Mouse (Mus musculus) B cell, adult 2 months (primary cell): ENCODE data around the gene Baz1b.
A peak's percentile ranks its signal among the peaks of the same experiment; 100 is the strongest.

Experiments
- DNase-seq, 2 experiments: peaks; one replicate each; pipeline ENCODE4 v3.0.0; 2022

The Baz1b gene

DNA sequence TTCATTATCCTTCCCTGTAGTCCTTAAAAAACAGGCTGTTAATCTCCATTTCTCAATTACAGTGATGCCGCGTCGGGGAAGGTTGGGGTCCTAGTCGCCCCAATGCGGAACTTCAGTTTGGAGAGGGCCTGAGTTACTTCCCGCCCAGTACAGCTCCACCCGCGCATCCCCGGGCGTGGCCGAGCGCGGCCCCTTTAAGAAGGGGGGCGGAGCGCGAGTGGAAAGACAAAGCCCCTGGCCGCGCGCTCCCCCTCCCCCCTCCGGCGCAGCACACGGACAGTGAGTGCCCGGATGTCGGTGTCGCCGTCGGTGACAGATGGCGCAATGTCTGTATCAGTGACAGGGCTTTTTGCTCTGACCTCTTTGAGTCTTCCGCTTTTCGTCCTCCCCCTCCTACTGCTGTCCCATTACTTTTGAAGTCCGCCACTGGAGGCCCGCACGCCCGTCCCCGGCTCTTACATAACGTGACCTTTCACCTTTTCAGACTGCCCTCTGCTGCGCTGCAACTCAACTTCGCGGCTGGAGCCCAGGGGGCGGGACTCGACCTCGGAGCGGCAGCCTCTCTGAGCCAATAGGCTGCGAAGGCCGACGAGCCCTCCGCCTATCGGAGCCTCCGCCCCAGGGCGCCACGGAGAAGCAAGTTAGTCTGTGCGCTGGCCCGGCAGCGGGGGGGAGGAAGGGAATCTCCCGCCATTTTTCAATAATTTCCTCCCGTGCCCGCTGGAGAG lies at the start of gene Baz1b:
Baz1b (plus strand) TSS at position 644 of the 728 bp plus-strand sequence.
- peak; percentile 95 to 96 for DNase-seq

DNA sequence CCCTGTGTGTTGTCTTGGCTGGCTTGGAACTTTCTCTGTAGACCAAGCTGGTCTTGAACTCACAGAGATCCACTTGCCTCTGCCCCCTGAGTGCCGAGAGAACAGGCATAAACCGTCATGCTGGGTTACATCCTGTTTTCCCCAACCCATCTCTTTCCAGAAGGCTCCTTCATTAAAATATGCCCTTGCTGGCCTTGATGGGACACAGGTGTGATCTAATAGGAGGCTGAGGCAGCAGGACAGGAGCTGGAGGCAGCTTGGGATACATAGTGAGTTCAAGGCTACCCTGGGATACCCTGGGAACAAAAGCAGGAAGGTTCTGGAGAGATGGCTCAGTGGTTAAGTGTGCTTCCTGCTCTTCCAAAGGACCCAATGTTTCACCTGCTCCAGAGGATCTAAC lies 47.2 kb upstream of the Baz1b start:
- no peak for DNase-seq

DNA sequence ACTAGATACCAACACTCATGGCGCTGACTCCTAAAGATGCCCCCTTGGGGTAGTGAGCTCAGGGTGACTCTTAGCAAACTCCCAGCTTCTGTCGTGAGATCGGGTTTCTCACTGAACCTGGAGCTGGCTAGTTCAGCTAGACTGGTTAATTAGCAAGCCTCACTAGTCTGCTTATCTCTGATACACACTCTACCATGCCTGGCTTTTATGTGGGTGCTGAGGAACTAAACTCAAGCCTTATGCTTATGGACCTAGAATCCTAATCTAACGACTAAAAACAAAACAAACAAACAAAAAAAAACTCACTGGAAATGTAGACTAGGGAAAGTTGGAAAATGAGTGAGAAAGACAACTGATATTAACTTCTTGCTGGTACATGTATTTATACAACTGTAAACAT lies 42.6 kb upstream of the Baz1b start:
- DNase-seq = no peak

DNA sequence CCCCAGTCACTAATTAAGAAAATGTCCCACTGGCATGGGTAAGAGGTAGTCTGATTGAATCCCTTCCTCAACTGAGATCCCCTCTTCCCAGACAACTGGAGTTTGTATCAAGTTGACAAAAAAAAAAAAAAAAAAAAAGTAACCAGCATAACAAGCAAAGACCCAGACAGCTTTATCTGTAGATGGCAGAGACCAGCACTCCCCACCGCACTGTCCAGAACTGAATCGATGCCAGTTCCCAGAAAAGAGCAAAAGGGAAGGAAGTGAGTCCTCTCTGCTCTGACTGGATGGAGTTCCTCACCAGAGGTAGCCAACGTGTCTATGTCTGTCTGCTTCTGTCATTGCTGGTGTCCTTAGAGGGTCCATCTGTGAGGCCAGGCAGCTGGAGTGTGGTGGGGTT lies 41.5 kb upstream of the Baz1b start:
- no peak for DNase-seq

DNA sequence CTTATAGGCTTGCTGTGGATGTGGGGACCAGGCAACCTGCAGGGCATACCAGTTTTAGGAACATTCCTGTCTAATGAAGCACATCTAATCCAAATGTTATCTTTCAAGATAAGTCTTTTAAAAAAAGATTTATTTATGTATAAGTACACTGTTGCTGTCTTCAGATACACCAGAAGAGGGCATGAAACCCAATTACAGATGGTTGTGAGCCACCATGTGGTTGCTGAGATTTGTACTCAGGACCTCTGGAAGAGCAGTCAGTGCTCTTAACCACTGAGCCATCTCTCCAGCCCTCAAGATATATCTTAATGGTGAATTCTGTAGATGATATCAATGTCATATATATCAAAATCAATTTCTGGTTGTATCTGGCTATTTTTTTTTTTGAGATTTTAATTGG lies 41.1 kb upstream of the Baz1b start:
- no peak for DNase-seq

DNA sequence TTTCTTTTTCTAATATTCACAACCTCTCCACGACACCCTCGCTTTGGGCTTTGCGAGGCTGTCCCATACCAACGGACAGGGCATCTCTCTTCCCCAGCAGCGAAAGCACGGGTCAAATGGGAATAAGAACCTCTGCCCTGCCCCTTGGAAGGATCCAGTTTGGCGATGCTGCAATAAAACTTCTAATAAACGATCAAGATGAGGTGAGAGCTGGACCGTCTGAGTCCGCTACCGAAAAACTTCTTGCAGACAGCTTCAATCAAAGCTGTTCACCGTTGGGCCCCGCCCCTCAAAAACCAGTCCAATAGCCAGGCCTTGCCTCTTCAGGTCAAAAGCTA lies 38.4 kb upstream of the Baz1b start:
- DNase-seq = no peak

DNA sequence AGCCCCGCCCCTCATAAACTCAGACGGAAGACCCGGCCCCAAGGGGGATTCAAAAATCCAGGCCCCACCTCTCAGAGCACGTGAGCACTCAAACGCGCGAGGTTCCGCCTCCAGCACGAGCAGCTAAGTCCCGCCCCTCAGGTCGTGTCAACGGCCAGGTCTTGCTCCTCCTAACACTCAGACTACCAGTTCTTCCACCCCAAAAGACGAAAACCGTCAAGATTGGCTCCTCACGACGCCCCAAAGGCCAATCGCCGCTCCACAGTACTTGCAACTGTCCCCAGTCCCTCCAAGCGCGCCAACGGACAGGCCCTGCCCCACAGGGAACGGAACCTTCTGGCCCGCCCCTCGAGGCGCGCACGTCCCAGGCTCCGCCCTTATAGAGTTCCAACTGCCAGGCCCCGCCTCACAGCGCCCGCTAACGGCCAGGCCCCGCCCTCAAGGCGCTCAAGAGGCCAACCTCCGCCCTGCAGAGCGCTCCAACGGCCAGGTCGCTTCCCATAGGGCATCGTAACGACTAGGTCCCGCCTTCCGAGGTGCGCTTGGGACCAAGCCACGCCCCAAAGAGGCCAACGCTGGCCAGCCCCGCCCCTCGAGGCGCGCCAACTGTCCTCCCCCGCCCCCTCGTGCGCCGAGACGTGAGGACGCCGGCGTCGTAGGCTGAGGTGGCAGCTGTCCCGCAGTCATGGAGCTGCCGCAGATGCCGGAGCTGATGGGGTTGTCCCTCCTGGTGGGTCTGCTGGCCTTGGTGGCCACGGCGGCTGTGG lies 37.8 kb upstream of the Baz1b start, which contains the start of gene Tbl2:
Tbl2 (plus strand) TSS at position 605 of the 767 bp plus-strand sequence.
- peak; percentile 99 for DNase-seq

DNA sequence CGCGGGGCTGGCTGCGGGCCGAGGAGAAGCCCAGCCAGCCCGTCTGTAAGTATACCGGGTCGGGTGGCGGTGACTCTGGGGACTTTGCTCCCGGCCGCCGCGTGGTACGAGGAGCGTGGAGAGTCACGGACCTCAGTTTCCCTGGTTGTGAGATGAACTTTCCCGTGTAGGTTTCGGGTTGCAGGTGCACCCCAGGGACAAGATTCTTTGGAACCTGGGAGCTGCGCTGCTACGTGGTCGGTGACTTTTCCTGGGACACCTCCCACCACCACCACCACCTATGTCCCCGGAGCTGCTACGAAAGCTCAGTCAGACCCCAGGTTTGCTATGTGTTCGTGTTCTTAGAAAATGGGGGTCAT lies 37.3 kb upstream of the Baz1b start:
- DNase-seq = no peak

DNA sequence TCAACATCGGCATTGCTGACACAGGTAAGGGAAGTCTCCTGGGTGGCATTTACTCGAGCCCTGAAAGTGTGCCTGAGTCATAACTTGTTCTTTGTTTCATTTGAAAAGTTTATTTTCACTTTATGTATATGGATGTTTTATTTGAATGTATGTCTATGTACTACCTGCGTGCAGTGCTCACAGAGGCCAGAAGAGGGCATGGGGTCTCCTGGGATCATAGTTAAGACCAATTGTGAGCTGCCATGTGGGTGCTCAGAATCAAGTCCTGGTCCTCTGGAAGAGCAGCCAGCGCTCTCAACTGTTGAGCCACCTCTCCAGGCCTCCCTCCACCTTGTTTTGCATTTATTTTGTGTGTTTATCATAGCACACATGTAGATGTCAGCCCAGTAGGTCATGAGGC lies 30.6 kb upstream of the Baz1b start:
- DNase-seq = peak in 1 of 2 experiments; percentile 28

DNA sequence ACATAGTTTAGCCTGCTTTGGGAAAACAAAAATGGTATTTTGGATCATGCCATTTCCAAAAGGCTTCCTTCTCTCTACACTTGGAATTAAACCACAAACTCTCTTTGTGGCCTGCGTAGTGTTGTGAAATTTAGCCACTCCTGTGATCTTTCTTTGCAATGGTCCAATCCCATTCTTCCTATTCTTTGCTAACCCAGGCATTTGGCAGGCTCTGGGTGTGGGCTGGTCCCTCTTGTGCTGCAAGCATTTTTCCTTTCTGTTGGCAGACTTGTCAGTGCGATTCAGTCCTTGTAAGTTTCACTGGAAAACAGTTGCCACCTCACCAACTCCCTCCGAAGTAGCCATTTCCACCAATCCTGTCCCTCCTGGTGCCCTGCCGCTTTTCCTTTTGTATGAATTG lies 25.8 kb upstream of the Baz1b start:
- no peak for DNase-seq

DNA sequence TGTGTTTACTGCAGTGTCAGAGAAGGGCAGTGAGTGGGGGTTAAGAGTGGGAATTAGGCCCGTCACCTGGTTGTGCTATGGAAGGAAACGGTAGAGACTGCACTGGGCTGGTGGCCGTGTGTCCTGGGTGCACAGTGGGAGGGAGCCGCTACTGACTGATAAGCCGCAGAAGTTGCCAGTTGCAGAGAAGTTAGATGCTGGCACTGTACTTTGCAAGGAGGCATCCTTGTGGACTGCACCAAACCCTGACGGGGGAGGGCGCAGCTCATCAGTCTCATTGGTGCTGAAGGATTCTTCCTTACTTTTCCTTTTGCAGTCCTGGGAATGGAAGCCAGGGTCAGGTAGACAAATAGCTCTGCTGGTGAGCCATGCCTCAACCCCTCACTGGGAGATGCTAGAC lies 25.4 kb upstream of the Baz1b start:
- DNase-seq = no peak

DNA sequence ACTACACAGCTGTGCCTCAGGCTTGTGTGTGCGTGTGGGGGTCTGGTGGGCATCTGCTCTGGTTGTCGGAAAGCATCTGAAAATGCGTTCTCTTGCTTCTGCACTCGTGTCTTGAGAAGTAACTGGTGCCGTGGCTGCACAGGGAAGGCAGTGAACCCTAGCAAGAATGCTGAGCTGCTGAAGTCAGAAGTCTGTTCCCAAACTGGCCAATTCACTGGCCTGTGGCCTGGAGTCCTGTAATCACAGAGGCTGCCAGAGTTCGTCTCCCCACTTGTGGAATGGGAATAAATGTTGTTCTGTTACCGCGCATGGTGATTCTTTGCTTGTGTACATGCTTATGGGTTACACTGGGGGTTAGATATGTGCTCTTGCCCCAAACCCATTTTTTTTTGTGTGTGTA lies 24.7 kb upstream of the Baz1b start:
- no peak for DNase-seq

DNA sequence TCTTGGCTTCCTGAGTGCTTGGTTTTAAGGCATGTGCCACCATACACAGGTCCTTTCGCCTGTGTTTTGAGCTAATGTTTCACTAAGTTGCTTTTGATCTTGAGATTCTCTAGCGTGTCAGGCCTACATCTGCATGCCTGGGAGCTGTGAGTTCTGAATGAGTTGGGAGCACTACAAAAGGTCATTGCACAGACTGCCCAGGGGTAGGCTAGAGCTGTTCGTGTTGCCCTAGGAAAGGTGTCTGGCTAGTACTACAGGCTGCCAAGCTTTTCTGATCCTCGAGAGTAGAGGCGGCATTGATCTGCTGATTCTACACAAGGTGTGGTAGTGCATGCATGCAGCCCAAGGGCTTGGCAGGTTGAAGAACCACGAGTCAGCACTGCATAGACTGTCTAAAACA lies 24.2 kb upstream of the Baz1b start:
- DNase-seq = no peak

DNA sequence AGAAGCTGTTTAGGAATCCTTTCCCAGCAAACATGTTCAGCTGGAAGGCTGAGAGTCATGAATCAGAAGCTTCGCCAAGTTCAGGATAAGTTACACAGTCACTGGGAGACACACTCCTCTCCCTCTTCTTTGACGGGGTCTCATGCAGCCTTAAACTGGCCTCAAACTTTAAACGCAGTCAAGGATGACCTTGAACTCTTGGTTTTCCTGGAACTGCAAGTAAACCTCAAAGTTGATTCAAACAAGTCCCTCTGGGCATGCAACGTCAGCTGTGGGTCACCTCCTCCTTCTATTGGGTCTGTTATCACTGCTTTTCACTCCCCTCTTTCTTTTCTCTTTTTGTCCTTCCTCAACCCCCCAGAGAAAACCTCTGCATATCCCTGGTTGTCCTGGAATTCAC lies 20.2 kb upstream of the Baz1b start:
- DNase-seq = no peak

DNA sequence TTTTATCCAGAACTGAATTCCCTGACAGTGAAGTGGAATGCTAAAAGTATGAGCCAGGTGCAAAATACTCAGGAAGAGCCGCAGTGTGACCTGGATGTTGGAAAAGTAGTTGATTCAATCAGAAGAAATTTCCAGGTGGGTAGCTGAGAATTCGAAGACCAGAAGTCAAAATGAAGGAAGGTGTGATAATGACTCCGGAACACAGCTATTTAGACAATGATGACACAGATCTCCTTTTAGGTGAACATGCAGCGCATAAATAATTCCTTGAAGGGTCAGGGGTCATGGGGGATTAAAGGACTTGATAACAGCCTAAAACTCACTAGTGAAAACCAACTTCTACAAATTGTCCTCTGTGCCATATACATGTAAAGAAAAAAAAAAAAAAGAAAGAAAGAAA lies 19.6 kb upstream of the Baz1b start:
- DNase-seq = no peak

DNA sequence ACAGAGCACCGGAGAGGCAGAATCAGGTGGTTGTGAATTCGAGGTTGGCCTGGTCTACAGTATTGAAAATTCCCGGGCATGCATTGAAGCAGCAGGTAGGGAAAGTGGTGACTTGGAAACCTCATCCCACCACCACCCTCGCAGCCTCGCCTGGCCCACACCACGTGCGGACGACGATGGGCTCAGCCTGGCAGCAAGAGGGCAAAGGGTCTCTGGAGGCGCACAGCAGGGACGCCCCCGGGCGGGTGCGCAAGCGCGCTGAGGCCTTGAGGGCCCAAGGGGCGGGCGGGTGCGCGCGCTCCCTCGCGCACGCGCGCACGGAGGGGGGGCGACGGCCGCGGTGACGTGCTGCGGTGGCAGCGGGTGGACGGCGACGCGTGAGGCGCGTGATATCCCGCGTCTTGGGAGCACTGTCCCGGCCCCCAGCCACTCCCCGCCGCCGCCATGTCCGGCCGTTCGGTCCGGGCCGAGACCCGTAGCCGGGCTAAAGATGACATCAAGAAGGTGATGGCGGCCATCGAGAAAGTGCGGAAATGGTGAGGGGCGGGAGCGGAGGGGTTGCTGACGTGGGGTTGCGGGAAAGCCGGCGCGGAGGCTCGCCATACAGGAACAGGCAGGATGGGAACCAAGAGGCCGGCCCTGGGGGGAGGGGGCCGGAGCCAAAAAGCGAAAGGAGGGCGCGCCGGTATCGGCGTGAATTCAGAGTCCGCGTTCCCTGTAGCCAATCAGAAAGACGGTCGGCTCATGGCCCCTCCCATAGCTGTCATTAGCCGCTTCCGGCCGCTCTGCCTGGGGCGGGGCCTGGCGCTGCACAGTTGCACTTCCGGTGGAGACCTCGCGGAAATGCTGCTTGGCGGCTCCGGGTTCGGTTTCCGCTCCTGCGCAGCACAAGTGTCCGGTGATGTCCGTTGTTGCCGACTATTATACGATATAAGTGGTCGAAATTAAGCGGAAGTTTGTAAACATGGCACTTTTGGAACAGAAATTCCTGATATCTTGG lies 18.7 kb upstream of the Baz1b start, which contains the start of gene Bcl7b:
Bcl7b (plus strand) TSS at position 221 of the 1,000 bp plus-strand sequence.
- DNase-seq = peak; percentile 96

DNA sequence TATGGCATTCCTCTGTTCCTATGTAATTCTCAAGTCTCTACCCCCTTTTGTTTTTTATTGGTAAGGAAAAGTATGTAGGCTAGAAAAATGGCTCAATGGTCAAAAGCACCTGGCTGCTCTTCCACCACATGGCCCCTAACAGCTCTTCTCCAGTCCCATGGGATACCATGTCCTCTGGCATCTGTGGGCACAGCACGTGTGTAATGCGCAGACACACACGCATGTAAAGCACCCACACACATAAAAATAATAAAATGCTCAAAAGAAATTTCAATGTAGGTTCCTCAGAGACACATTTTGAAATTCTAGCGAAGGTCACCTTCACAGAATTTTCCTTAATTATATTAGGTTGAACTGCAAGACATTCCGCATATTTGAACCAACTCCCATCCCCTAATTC lies 17.6 kb upstream of the Baz1b start:
- DNase-seq = no peak

DNA sequence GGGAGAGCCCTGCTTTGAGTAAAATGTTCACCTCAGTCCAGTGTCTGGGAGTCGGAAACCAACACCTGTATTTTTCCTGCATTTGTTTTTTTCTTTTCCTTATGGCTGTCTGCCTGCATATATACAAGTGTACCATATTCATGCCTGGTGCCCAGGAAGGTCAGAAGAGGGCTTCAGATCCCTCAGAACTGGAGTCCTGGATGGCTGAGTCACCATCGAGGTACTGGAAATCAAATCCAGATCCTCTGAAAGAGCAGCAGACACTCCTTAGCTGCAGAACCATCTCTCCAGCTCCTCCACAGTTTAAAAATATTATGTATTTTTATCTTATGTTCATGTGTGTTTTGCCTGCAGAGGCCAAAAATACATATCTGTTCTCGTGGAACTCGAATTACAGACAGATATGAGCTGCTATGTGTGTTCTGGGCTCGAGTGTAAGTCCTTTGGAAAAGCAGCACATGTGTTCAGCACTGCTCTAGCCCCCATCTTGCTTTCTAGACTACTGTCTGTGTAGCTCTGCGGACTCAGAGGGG lies 15.3 kb upstream of the Baz1b start:
- DNase-seq = no peak

DNA sequence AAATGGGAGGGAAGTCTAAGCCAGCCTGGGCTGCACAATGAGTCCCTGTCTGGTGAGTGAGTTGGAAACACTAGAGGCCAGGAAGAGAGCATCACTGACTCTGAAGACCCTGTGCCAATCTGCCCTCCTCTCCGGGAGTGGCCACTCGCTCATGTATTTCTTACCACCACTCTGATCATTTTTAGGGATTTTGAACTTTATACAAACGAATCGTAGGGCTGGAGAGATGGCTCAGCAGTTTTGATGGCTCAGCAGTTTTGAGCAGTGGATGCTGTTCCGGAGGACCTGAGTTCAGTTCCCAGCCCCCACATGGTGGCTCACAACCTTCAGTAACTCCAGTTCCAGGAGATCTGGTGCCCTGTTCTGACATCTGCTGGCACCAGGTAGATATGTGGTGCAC lies 14.1 kb upstream of the Baz1b start:
- DNase-seq = no peak

DNA sequence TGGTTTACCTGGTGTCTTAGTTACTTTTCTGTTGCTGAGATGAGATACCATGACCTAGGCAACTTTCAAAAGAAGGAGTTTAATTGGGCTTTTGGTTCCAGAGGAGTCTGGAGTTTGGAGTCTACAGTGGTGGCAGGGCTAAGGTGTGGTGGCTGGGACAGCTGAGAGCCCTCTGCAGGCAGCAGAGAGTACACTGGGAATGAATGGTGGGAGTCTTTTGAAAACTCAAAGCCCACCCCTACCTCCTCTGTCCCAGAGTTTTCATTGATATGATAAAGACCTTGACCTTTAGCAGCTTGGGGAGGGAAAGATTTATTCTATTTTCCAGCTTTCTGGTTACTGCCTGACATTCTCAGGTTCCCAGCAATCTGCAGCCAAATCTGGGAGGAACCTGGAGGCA lies 12.0 kb upstream of the Baz1b start:
- DNase-seq = no peak

DNA sequence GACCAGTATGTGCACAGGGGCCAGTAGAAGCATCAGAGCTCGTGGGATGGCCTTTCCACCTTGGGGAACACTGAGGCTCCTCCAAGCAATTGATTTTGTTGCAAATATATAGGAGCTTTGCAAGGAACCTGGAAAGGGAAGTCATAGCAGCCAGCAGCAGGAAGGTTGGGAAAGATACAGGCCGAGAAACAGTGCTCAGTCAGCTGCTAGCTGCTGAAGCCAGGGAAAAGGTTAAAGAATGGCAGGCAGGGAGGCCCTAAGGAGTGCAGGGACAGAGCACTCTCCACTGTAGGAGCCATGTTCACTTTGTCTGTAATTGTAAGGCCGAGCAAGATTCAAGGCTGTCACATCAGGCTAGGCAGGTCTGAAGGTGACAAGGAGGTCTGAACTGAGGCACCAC lies 8.5 kb upstream of the Baz1b start:
- DNase-seq = no peak

DNA sequence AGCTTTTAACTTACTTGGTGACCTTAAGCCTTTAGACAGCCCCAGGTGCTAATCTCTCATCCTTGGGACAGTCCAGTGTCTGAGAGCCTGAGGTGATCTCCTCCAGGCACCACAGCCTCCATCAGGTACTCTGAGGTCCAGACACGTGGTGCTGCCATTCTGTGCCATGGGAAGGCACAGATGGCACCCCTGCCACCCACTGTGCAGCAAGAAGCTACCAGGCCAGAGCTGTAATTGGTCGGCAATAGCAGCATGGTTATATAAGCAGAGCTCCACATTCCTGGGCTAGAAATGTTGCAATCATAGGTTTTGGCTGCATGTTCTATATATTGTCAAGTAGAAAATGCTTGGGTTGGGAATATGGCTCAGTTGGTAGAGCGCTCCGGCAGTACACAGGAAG lies 8.1 kb upstream of the Baz1b start:
- no peak for DNase-seq

DNA sequence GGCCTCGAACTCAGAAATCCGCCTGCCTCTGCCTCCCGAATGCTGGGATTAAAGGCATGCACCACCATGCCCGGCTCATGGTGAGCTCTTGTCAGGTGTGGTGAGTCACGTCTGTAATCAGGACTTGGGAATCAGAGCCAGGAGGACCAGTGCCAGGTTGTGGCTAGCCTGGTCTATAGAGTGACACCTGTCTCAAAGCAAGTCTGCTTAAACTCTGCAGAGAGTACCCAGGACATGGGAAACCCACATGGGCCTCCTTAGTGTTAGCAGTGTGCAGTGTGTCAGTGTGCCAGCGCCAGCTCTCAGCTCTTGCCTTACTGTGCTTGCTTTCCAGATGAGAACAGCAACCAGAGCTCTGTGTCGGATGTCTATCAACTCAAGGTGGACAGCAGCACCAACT lies 7.4 kb upstream of the Baz1b start:
- DNase-seq = no peak
